Comparison of ENCODE assay signal across 25 mouse cellular contexts in the genomic region with DNA sequence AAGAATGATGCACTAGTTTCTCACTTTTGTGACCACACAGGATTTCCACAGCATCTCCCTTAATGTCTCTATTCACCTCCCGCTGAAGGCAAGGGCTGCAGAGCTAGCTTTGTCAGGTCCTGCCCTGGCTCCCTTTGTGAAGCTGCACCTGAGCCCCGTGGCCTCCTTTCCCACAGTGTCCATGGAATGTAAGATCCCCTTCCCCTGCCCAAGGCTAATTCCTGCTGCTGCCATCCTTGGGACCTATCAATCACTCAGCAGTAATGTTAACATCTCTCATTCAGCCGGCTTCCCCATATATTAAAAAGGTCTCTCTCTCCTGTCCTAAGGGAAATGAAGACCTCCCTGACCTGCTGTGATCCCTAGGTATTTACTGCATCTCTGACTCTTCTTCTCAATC. TPM values are rescaled to one million over a fixed set of nuclear protein-coding genes. Genes with fewer than 3 reads are reported as not detected.
"Had no signal": no experiment of that assay in that cellular context is flagged by ENCODE, and none has a peak within 500 bp of the region (broad histone marks: within the 10 kb centered on the region; RNA-seq: fewer than 3 reads in every experiment).

No protein-coding gene starts in this region.

- H3K27ac ChIP-seq: gastrocnemius, adult 2 months; heart, adult 2 months; hindbrain, embryonic 12.5 days; hindbrain, embryonic 14.5 days; intestine, embryonic 15.5 days; limb, embryonic 13.5 days; limb, embryonic 15.5 days; liver, embryonic 12.5 days; liver, embryonic 14.5 days had no signal

- H3K4me2 ChIP-seq: heart, embryonic 11.5 days; heart, embryonic 13.5 days; heart, embryonic 15.5 days; hindbrain, embryonic 12.5 days; hindbrain, embryonic 14.5 days; intestine, embryonic 15.5 days; limb, embryonic 13.5 days; limb, embryonic 15.5 days; liver, embryonic 12.5 days had no signal

- DNase-seq: gastrocnemius, adult 2 months; gastrocnemius, postnatal 10 days; gastrocnemius, postnatal 25 days; heart, adult 2 months; heart, postnatal 14 days; heart, postnatal 4 days; kidney, adult 18-20 months; kidney, postnatal 10 days; layer of hippocampus, adult 9-11 months; layer of hippocampus, postnatal 36 days; left cerebral cortex, postnatal 4 days had no signal

- ATAC-seq: hindbrain, embryonic 16.5 days; inflammation-experienced regulatory T-cells, adult 6 months; intestine, embryonic 15.5 days; intestine, postnatal 0 days; liver, embryonic 12.5 days had no signal

- H3K27me3 ChIP-seq: heart, embryonic 13.5 days; heart, embryonic 15.5 days; intestine, embryonic 15.5 days; limb, embryonic 13.5 days; limb, embryonic 15.5 days; liver, embryonic 12.5 days had no signal

- H3K9me3 ChIP-seq: heart, embryonic 13.5 days; heart, embryonic 15.5 days; intestine, embryonic 15.5 days; limb, embryonic 15.5 days; liver, embryonic 12.5 days had no signal

- H3K36me3 ChIP-seq: heart, embryonic 13.5 days; heart, embryonic 15.5 days; hindbrain, embryonic 12.5 days; intestine, embryonic 15.5 days; limb, embryonic 13.5 days; limb, embryonic 15.5 days; liver, embryonic 12.5 days had no signal

- H3K4me3 ChIP-seq: gastrocnemius, adult 2 months; heart, adult 2 months; heart, embryonic 13.5 days; heart, embryonic 15.5 days; hindbrain, embryonic 12.5 days; intestine, embryonic 15.5 days; limb, embryonic 13.5 days; limb, embryonic 15.5 days; liver, embryonic 12.5 days had no signal

- H3K9ac ChIP-seq: heart, embryonic 13.5 days; heart, embryonic 15.5 days; hindbrain, embryonic 12.5 days; hindbrain, embryonic 14.5 days; intestine, embryonic 15.5 days; limb, embryonic 13.5 days; limb, embryonic 15.5 days; liver, embryonic 12.5 days; liver, embryonic 14.5 days had no signal

RNA-seq across cellular contexts. Expression of a gene that starts 9.2 kb away (rescaled TPM):
- total RNA-seq: granulocyte monocyte progenitor cell, adult 5-6 weeks had no signal
- polyA plus RNA-seq: inflammation-experienced regulatory T-cells, adult 6 months had no signal
